Mouse (Mus musculus) hindbrain, embryonic 10.5 days (tissue): ENCODE measurements around the gene Pdha2. TPM values are rescaled to one million over a fixed set of nuclear protein-coding genes. Genes with fewer than 3 reads are reported as not detected.

ENCODE experiments used
- DNase-seq: peaks from one replicate; pipeline ENCODE4 v3.0.0-alpha.2; 2017; ENCODE audit warnings: low spot score
- H3K27ac ChIP-seq: fragments of 300-500 bp; sonication (generic); 2 replicates; pipeline ENCODE4 v1.5.1; 2016; ENCODE audit warnings: mild to moderate bottlenecking, moderate library complexity
- H3K27me3 ChIP-seq: fragments of 300-500 bp; sonication (generic); 2 replicates; pipeline ENCODE4 v1.6.1; 2016; ENCODE audit warnings: mild to moderate bottlenecking; ENCODE audit not compliant: poor library complexity, insufficient read depth, severe bottlenecking
- H3K36me3 ChIP-seq: fragments of 300-500 bp; sonication (generic); 2 replicates; pipeline ENCODE4 v1.6.1; 2016; ENCODE audit warnings: mild to moderate bottlenecking, moderate library complexity
- H3K4me1 ChIP-seq: fragments of 300-500 bp; sonication (generic); replicated peaks from 2 replicates; pipeline ENCODE4 v1.6.1; 2016; ENCODE audit warnings: mild to moderate bottlenecking
- H3K4me3 ChIP-seq: fragments of 300-500 bp; sonication (generic); 2 replicates; pipeline ENCODE4 v1.5.1; 2016; ENCODE audit warnings: mild to moderate bottlenecking, moderate library complexity
- H3K9me3 ChIP-seq: fragments of 300-500 bp; sonication (generic); 2 replicates; pipeline ENCODE4 v1.6.1; 2016; ENCODE audit warnings: mild to moderate bottlenecking, moderate library complexity
- WGBS: fragments of 180-500 bp; shearing (Covaris S2); methylation state at CpG from one replicate; pipeline ENCODE4 v1.1.7; 2016; 5-methylcytosine and 5-hydroxymethylcytosine counted together
- polyA plus RNA-seq: library from polyadenylated mRNA; unstranded; fragments of >200 nt; fragmentation: Nextera tagmentation; extraction: Ambion mirVana; gene quantifications from 2 replicates; pipeline ENCODE4 v1.2.1, GENCODE M21; 2016

Gene Pdha2
- polyA plus RNA-seq, 1 experiment from 2014 or later: not detected

GRCm38 (mm10) chr3:141197308-141197861, 14.8 kb downstream of the Pdha2 start:
- Histone ChIP-seq H3K36me3 (no peaks in the 10 kb centered on the region), H3K4me1 (no peaks in the 10 kb centered on the region), H3K4me3 (no peak overlapping the region), H3K9me3 (no peaks in the 10 kb centered on the region), H3K27me3 (no peaks in the 10 kb centered on the region), H3K27ac (no peak overlapping the region)
- WGBS: 72% methylated on average over 4 of the region's 4 CpGs
- no peak for DNase-seq

- Histone ChIP-seq H3K27ac (no peak overlapping the region), H3K27me3 (no peaks in the 10 kb centered on the region), H3K36me3 (no peaks in the 10 kb centered on the region), H3K4me1 (peaks cover 6% of the 10 kb centered on the region; the same call in 1 of the 2 replicates), H3K4me3 (no peak overlapping the region), H3K9me3 (no peaks in the 10 kb centered on the region)
- WGBS: 82% methylated on average over 3 of the region's 3 CpGs
- DNase-seq: no peak
These were observed 20.5 kb downstream of the Pdha2 start for GRCm38 (mm10) chr3:141191653-141192052.

- Histone ChIP-seq H3K27ac (no peak overlapping the region), H3K4me3 (no peak overlapping the region), H3K36me3 (no peaks in the 10 kb centered on the region), H3K4me1 (peaks cover 6% of the 10 kb centered on the region; the same call in 1 of the 2 replicates), H3K27me3 (no peaks in the 10 kb centered on the region), H3K9me3 (no peaks in the 10 kb centered on the region)
- DNase-seq: no peak
- 56% methylated on average over 4 of the region's 4 CpGs for WGBS
These were observed 21.7 kb downstream of the Pdha2 start for GRCm38 (mm10) chr3:141190429-141190828.

- Histone ChIP-seq H3K36me3 (no peaks in the 10 kb centered on the region), H3K4me3 (no peak overlapping the region), H3K4me1 (no peaks in the 10 kb centered on the region), H3K9me3 (no peaks in the 10 kb centered on the region), H3K27ac (no peak overlapping the region), H3K27me3 (no peaks in the 10 kb centered on the region)
- DNase-seq: no peak
These were observed 51.2 kb downstream of the Pdha2 start for GRCm38 (mm10) chr3:141160986-141161385.
